Mouse (Mus musculus) heart, embryonic 15.5 days (tissue): ENCODE results near the gene Cpeb2. TPM values are rescaled to one million over a fixed set of nuclear protein-coding genes. Genes with fewer than 3 reads are reported as not detected.
A peak's percentile ranks its signal among the peaks of the same experiment; 100 is the strongest.

ENCODE experiments used
- ATAC-seq: fragments of 200-750 bp; cut with Nextera tagmentation; replicated peaks from 2 replicates; pipeline ENCODE4 v1.8.0; 2017; ENCODE audit warnings: low read depth, moderate TSS enrichment; ENCODE audit not compliant: insufficient number of reproducible peaks, insufficient read depth, low FRiP score
- H3K27ac ChIP-seq: fragments of 300-500 bp; sonication (generic); 2 replicates; pipeline ENCODE4 v1.5.1; 2015; ENCODE audit warnings: mild to moderate bottlenecking, inconsistent platforms
- H3K27me3 ChIP-seq: fragments of 300-500 bp; sonication (generic); 2 replicates; pipeline ENCODE4 v1.6.1; 2015; ENCODE audit warnings: inconsistent platforms
- H3K36me3 ChIP-seq: fragments of 300-500 bp; sonication (generic); 2 replicates; pipeline ENCODE4 v1.6.1; 2015; ENCODE audit warnings: mild to moderate bottlenecking, inconsistent platforms
- H3K4me1 ChIP-seq: fragments of 300-500 bp; sonication (generic); replicated peaks from 2 replicates; pipeline ENCODE4 v1.6.1; 2015; ENCODE audit warnings: inconsistent platforms
- H3K4me2 ChIP-seq: fragments of 300-500 bp; sonication (generic); 2 replicates; pipeline ENCODE4 v1.6.1; 2015; ENCODE audit warnings: inconsistent platforms, mild to moderate bottlenecking, moderate library complexity
- H3K4me3 ChIP-seq: fragments of 300-500 bp; sonication (generic); 2 replicates; pipeline ENCODE4 v1.5.1; 2015; ENCODE audit warnings: mild to moderate bottlenecking, inconsistent platforms
- H3K9ac ChIP-seq: fragments of 300-500 bp; sonication (generic); 2 replicates; pipeline ENCODE4 v1.6.1; 2015; ENCODE audit warnings: mild to moderate bottlenecking, inconsistent platforms
- H3K9me3 ChIP-seq: fragments of 300-500 bp; sonication (generic); replicated peaks from 2 replicates; pipeline ENCODE4 v1.6.1; 2016; ENCODE audit warnings: inconsistent platforms
- WGBS: fragments of 180-500 bp; shearing (Covaris S2); methylation state at CpG from one replicate; pipeline ENCODE4 v1.1.7; 2015; ENCODE audit warnings: mixed read lengths; 5-methylcytosine and 5-hydroxymethylcytosine counted together
- polyA plus RNA-seq: library from polyadenylated mRNA; unstranded; fragments of >200 nt; fragmentation: Nextera tagmentation; extraction: Ambion mirVana; gene quantifications from 2 replicates; pipeline ENCODE4 v1.2.1, GENCODE M21; 2015

The Cpeb2 gene
- polyA plus RNA-seq, 1 experiment from 2014 or later: 5.2 TPM

- H3K9me3 ChIP-seq: no peaks in the 10 kb centered on the region
- no peak for ATAC-seq
- H3K4me3 ChIP-seq: no peak overlapping the region
- no peak overlapping the region for H3K9ac ChIP-seq
- H3K27ac ChIP-seq: no peak overlapping the region
- H3K4me1 ChIP-seq: no peaks in the 10 kb centered on the region
- H3K27me3 ChIP-seq: no peaks in the 10 kb centered on the region
- H3K36me3 ChIP-seq: no peaks in the 10 kb centered on the region
- no peak overlapping the region for H3K4me2 ChIP-seq
Observed at GRCm38 (mm10) chr5:43226160-43226559, 6.8 kb upstream of the Cpeb2 start.

GRCm38 (mm10) chr5:43227607-43228006 is 5.4 kb upstream of the Cpeb2 start:
- Histone ChIP-seq H3K4me2 (no peak overlapping the region), H3K9ac (no peak overlapping the region), H3K27ac (no peak overlapping the region), H3K4me1 (no peaks in the 10 kb centered on the region), H3K9me3 (no peaks in the 10 kb centered on the region), H3K27me3 (no peaks in the 10 kb centered on the region), H3K36me3 (no peaks in the 10 kb centered on the region), H3K4me3 (no peak overlapping the region)
- ATAC-seq: no peak
- WGBS: 28% methylated on average over 5 of the region's 5 CpGs

DNA sequence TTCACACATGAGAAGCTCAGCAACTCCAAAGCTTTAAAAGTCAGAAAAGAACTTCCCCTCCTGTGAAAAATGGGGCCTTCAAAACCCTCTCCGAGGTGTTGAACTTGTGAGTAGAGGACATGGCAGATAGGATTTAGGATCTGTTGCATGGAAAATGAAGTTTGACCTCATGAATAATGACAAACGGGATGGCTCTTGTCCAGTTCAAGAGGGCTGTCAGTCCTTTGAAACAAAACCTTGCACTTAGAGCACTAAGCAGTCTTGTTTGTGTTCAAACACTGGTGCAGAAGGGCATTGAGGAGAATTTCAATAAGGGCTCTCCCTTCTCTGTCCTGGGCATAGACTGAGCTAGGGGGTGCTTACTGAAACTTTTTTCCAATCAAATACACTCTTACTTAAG is 1.9 kb upstream of the Cpeb2 start:
- no peak overlapping the region for H3K27ac ChIP-seq
- H3K9me3 ChIP-seq: no peaks in the 10 kb centered on the region
- no peaks in the 10 kb centered on the region for H3K27me3 ChIP-seq
- no peaks in the 10 kb centered on the region for H3K36me3 ChIP-seq
- WGBS: 70% methylated on average over 2 of the region's 2 CpGs
- H3K9ac ChIP-seq: no peak overlapping the region
- H3K4me3 ChIP-seq: no peak overlapping the region
- H3K4me2 ChIP-seq: no peak overlapping the region
- H3K4me1 ChIP-seq: no peaks in the 10 kb centered on the region; the same call in 1 of the 2 replicates
- ATAC-seq: no peak

DNA sequence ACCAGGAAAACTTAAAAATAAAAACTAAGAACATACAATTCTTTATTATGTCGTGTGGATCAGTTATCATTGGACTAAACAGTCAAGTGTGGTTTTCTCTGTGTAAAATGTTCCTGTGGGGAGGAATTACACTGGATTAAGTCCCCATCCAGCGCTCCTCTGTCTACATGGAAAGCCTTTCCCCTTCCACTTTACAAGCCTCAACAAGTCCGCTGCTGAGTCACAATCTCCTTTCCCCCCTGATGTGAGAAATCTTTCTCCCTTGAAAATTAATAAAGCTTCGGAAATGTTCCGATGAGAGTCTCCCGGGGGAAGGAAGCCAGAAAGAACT is 856 bp upstream of the Cpeb2 start:
- no peaks in the 10 kb centered on the region for H3K36me3 ChIP-seq
- ATAC-seq: no peak
- no peaks in the 10 kb centered on the region for H3K27me3 ChIP-seq
- H3K4me1 ChIP-seq: no peaks in the 10 kb centered on the region; the same call in 1 of the 2 replicates
- H3K27ac ChIP-seq: peak overlapping the region; percentile 99
- H3K9ac ChIP-seq: peak overlapping the region; percentile 100
- peak overlapping the region; percentile 75 for H3K4me2 ChIP-seq
- H3K4me3 ChIP-seq: peak overlapping the region; percentile 99
- no peaks in the 10 kb centered on the region for H3K9me3 ChIP-seq
- 1% methylated on average over 6 of the region's 6 CpGs for WGBS

DNA sequence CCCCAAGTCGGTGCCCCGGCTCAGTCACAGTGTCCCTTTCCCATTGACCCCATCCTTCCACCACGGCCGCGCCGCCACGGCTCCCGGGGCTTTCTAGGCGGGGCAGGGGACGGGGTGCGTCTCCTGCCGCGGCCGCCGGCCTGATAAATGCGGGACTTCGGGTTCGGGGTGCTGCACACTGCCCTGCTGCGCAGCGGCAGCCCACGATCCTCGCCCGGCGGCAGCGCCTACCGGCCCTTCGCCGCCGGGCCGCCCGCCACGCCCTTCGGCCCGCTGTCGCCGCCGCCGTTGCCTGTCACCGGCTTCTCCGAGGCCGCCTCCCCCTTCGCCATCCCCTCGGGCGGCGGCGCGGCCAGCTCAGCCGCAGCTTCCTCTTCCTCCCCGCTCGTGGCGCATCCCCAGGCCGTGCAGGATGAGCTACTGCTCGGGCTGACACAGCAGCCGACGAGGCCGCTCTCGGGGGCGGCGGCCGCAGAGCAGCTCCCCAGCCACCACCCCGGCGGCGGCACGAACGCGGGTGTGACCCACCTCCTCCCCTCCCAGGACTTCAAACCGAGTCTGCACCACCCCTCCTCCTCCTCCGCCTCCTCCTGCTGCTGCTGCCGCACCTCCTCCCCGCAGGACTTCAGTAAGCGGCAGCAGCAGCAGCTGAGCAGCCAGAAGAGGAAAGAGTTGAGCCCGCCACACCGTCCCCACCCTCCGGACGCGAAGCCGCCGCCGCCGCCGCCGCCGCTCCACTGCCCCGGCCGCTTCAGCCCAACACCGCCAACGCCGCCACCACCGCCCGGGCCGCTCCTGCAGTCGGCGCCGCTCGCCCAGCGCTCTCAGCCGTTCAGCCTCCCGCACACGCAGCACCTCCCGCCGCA is 579 bp downstream of the Cpeb2 start:
- WGBS: under 1% methylated on average over 78 of the region's 101 CpGs
- no peaks in the 10 kb centered on the region for H3K27me3 ChIP-seq
- peaks cover 2% of the 10 kb centered on the region; the same call in 1 of the 2 replicates for H3K4me1 ChIP-seq
- ATAC-seq: peak; percentile 51
- no peaks in the 10 kb centered on the region for H3K36me3 ChIP-seq
- peak overlapping the region; percentile 100 for H3K9ac ChIP-seq
- no peaks in the 10 kb centered on the region for H3K9me3 ChIP-seq
- H3K4me2 ChIP-seq: peak overlapping the region; percentile 75
- H3K27ac ChIP-seq: peak overlapping the region; percentile 99
- peak overlapping the region; percentile 99 for H3K4me3 ChIP-seq

DNA sequence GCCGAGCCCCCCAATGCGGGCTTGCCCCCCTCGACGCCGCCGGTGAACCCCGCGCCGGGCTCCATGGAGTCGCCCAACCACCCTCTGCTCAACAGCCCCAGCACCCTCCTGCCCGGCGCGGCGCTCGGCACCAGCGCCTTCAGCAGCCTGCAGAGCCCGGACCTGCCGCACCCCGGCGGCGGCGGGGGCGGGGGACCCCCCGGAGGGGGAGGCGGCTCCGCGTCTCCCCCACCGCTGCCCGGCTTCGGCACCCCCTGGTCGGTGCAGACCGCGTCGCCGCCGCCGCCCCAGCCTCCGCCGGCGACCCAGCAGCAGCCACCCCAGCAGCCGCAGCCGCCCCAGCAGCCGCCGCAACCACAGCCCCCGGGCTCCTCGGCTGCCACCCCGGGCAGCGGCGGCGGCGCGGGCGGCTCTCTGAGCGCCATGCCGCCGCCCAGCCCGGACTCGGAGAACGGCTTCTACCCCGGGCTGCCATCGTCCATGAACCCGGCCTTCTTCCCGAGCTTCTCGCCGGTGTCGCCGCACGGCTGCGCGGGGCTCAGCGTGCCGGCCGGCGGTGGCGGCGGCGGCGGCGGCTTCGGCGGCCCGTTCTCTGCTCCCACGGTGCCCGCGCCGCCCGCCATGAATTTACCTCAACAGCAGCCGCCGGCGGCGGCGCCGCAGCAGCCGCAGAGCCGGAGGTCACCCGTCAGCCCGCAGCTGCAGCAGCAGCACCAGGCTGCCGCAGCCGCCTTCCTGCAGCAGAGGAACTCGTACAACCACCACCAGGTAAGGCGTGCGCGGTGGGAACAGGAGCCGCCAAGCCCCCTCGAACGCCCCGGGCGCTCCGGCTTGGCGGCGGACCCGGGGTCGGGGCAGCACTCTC is 1.6 kb downstream of the Cpeb2 start:
- 0 out of 2 replicates have a peak, but pooled peaks have one; percentile 2 for ATAC-seq
- no peaks in the 10 kb centered on the region for H3K27me3 ChIP-seq

GRCm38 (mm10) chr5:43235186-43235785 is 2.3 kb downstream of the Cpeb2 start:
- H3K9ac ChIP-seq: peak overlapping the region; percentile 100
- WGBS: 1% methylated on average over 27 of the region's 27 CpGs
- ATAC-seq: no peak
- peak overlapping the region; percentile 99 for H3K27ac ChIP-seq
- H3K4me3 ChIP-seq: peak overlapping the region; percentile 99
- no peaks in the 10 kb centered on the region for H3K9me3 ChIP-seq
- H3K36me3 ChIP-seq: no peaks in the 10 kb centered on the region
- H3K4me2 ChIP-seq: peak overlapping the region; percentile 75
- no peaks in the 10 kb centered on the region for H3K27me3 ChIP-seq
- peaks cover 13% of the 10 kb centered on the region for H3K4me1 ChIP-seq

More for the DNA sequence above, 1.6 kb downstream of the Cpeb2 start:
- Histone ChIP-seq H3K36me3 (no peaks in the 10 kb centered on the region), H3K9me3 (no peaks in the 10 kb centered on the region), H3K9ac (peak overlapping the region; percentile 100), H3K4me2 (peak overlapping the region; percentile 75), H3K27ac (peak overlapping the region; percentile 99), H3K4me3 (peak overlapping the region; percentile 99), H3K4me1 (peaks cover 9% of the 10 kb centered on the region)
- WGBS: under 1% methylated on average over 88 of the region's 113 CpGs

GRCm38 (mm10) chr5:43235997-43236396 is 3.0 kb downstream of the Cpeb2 start:
- Histone ChIP-seq H3K4me2 (peak overlapping the region; percentile 75), H3K9me3 (no peaks in the 10 kb centered on the region), H3K4me3 (peak overlapping the region; percentile 99), H3K4me1 (peaks cover 13% of the 10 kb centered on the region), H3K36me3 (no peaks in the 10 kb centered on the region), H3K27me3 (no peaks in the 10 kb centered on the region), H3K27ac (peak overlapping the region; percentile 99), H3K9ac (peak overlapping the region; percentile 100)
- no peak for ATAC-seq
- 25% methylated on average over 5 of the region's 5 CpGs for WGBS

- H3K27ac ChIP-seq: no peak overlapping the region
- H3K4me3 ChIP-seq: no peak overlapping the region
- 43% methylated on average over 3 of the region's 3 CpGs for WGBS
- no peaks in the 10 kb centered on the region for H3K9me3 ChIP-seq
- peaks cover 13% of the 10 kb centered on the region for H3K4me1 ChIP-seq
- H3K27me3 ChIP-seq: no peaks in the 10 kb centered on the region
- no peak for ATAC-seq
- H3K9ac ChIP-seq: no peak overlapping the region
- H3K36me3 ChIP-seq: no peaks in the 10 kb centered on the region
- peak overlapping the region; percentile 75 for H3K4me2 ChIP-seq
Observed at GRCm38 (mm10) chr5:43236476-43236875, 3.5 kb downstream of the Cpeb2 start.

- Histone ChIP-seq H3K36me3 (no peaks in the 10 kb centered on the region), H3K27ac (no peak overlapping the region), H3K27me3 (no peaks in the 10 kb centered on the region), H3K9ac (peak overlapping the region; percentile 43; the same call in 1 of the 2 replicates), H3K4me3 (peak overlapping the region; percentile 31), H3K9me3 (no peaks in the 10 kb centered on the region), H3K4me1 (peaks cover 13% of the 10 kb centered on the region), H3K4me2 (peak overlapping the region; percentile 75)
- WGBS: 53% methylated on average over 12 of the region's 12 CpGs
- ATAC-seq: no peak
Observed at GRCm38 (mm10) chr5:43237238-43237637, 4.3 kb downstream of the Cpeb2 start.
